Mouse (Mus musculus): ENCODE data around the gene Lrrc30. TPM values are rescaled to one million over a fixed set of nuclear protein-coding genes. Genes with fewer than 3 reads are reported as not detected.

Lrrc30 gene
- polyA plus RNA-seq (2017; shearing (Covaris generic)): not detected

GRCm38 (mm10) chr17:67632676-67633339 is at the start of gene Lrrc30:
Gene Lrrc30, minus strand, starts transcription at chr17:67632723.

Other genes with a start within 250 kb of the Lrrc30 start
- not detected for gene Lama1, start 64.5 kb upstream of the Lrrc30 start, polyA plus RNA-seq (2017; shearing (Covaris generic))